Mouse (Mus musculus) embryo, embryonic 9.5 days (tissue): ENCODE results near the gene Dazap1.

Experiments
- DNase-seq: peaks from one replicate; pipeline ENCODE4 v3.0.0-alpha.2; 2017; ENCODE audit errors: extremely low spot score

Dazap1 gene

DNA sequence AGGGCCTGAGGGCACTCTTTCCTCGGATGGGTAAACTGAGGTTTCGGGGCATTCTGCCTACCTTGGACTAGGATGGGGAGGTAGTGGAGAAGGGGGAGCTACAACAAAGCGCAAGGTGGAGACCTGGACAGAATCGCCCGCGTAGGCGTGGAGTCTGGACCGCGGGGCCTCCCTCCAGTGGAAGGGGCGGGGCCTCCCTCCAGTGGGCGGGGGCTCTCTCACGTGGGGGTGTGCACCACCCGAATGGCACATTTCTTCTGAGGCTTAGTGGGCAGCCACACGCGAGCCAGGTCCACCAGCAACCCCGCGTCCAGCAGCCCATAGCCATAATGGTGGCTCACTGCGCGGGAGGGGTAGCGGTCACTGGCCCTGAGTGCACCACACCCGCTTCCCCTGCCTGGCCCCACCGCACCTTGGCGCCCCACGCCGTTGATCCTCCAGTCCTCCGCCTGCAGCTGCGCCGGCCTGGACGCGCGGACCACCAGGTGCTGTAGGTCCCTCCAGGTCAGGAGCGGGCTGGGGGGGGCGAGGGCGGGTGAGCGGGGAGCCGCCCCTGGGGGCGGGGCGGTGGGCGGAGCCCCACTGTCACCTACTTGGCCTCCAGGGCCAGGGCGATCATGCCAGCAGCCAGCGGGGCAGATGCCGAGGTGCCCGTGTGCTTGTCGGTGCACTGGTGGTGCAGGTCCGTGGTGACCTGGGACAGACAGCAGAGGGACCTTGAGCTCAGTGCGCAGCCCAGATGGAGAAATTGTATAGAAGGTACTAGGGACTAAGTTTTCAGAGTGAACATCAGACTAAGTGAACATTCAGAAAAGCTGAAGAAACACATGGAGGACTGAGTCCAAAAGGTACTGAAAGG is 62.2 kb downstream of the Dazap1 start:
- DNase-seq, result peak; percentile 74

DNA sequence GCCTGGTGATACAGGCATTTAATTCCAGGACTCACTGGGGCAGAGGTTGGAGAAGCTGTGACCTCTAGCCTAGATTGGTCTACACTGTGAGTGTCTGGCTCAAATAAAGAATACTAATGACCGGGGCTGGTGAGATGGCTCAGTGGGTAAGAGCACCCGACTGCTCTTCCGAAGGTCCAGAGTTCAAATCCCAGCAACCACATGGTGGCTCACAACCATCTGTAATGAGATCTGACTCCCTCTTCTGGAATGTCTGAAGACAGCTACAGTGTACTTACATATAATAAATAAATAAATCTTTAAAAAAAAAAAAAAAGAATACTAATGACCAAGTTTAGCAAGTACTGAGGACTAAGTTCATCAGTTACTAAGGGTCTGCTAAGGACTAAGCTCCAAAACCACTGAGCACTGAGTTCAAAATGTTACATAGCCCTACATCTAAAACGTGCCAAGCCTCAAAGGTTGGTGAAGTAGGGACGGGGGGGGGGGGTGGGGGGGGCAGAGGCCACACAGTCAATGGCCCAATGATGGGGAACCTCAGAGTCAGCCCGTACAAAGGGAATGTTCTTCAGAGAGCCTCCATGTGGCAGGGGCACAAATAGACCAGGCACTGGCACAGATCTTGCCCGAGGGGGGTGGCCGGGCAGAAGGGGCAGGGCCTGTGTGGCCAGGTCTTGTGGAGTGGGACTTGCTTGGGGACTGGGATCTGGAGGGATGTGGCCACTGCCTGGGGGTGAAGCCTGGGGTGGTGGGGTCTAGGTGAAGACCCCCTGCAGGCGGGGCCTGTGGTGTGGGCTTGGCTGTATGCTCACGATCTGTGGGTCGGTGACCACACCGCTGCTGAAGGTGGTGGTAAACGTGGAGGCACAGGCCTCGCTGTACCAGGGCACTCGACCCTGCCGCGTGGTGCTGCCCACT is 63.1 kb downstream of the Dazap1 start:
- DNase-seq, result no peak

DNA sequence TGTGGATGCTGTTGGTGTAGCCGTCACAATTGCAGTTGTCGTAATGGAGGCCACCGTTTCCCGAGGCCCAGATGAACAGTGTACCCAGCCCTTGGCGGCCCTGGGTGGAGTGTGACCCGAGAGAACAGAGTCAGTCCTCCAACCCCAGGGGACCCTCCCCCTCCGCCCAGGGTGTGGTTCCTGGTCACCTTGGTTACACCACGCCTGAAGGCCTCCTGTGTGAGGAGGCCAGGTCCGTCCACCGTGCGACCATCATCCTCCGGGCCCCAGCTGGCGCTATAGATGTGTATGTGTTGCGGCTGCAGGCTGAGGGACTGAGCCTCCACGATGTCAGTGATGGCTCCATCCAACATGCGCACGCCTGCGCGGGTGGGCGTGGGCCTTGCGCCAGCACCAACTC is 63.8 kb downstream of the Dazap1 start:
- no peak for DNase-seq

DNA sequence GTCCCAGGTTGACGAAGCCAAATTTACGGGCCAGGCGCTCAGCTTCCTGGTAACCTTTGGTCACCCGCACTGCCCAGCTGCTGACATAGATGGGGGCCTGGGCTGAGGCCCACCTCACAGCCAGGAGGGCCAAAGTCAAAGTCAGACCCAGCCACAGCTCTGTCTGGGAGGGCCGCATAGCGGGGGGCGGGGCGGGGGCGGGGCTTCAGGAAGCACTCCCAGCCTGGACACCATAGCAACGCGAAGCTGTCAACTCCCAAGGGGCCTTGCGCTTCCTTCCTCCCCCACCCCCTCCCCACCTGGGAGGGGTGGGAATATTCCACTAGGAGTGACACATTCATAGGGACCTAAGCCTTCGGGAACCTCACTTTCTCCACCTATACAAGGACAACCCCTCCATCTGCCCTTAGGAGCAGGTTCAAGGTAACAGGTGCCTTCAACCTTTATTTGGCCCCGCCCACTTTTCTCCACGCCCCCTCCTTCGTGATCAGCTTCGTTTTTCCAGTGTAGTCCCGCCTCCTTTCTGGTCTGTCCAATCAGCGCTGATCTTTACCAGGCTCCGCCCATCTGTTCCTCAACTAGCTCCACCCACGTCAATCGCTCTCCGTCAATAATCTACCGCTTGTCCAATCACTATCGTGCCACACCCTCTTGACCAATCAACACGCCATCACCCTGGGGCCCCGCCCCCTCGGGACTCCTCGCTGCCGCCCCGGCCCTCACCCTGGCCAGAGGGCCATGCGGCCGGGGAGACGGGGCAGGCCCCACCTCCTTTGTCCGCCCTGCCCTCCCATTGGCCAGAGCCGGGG is 68.2 kb downstream of the Dazap1 start, which contains the start of the genes Pcsk4 and Reep6:
Gene Pcsk4 (minus strand): TSS at position 226 of the 809 bp plus-strand sequence.
Gene Reep6 (plus strand): TSS at position 681 of the 809 bp plus-strand sequence.
- peak; percentile 99 for DNase-seq

DNA sequence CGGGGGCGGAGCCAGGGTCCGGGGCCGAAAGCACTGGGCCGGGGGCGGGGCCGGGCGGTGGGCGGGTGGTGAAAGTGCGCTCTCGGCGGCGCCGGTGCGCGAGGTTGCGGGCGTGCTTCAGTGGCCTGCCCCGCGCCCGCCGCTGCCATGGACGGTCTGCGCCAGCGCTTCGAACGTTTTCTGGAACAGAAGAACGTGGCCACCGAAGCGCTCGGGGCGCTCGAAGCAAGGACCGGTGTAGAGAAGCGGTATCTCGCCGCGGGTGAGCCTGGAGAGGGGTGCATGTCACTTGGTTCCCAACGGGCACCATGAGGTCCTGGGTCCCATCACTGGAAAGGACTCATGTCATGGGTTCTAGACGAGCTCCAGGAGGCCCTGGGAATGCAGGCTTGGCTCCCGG is 68.8 kb downstream of the Dazap1 start:
- DNase-seq, result no peak

DNA sequence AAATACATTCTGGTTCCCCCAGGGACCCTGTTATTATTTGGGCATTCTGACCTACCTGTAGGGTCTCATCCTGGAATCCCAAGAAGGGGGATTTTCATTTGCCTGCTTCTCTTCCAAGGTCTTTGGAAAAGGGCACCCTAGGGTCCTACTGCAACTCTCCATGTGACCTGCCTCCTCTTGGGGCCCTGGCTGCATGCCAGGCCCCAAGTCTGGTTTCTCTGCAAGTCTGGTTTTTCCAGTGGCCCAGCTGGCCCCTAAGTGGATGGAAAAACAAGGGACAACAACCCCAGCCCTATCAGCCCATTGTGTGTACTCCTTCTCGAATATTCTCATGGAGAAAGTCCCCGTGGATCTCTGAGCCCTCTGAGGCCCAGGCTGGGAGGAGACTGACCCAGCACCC is 69.6 kb downstream of the Dazap1 start:
- DNase-seq, result no peak

DNA sequence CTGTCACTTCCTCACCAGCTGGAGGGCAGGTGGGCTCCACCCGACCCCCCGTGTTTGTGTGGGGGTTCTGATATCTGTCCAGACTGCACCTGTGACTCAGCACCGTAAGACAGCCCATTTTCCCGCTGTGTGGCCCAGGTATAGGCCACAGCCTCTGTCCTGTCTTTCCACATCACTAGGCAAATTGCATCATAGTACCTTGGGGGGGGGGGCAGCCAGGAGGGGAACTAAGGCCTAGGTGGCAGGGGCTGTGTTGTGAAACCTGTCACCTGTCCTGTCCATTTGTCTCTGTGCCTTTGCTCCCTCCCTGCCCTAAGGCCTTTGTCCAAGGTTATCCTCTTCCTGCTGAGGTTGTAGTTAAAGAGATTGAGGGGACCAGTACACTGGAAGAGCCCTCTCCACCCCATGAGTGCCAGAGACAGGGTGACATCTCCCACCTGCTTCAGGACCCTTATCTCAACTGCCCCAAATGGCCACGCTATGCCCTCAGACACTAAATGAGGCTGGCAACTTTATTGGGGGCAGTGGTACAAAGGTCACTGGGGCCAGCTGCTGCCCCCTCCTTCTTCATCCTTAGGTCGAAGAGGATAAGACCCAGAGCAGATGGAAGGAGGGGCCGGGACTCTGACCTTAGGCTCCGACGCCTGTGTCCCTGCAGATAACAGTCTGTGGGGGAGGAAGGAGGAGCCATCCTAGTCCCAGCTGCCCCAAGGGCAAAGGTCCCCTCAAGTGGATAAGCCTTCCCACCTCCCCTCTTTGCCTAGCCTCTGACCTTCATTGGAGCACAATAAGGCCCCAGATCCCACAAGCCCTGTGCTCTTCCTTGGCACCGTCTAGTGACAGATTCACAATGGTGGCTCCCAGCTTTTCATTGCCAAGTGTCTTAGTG is 70.6 kb downstream of the Dazap1 start:
- DNase-seq, result no peak

DNA sequence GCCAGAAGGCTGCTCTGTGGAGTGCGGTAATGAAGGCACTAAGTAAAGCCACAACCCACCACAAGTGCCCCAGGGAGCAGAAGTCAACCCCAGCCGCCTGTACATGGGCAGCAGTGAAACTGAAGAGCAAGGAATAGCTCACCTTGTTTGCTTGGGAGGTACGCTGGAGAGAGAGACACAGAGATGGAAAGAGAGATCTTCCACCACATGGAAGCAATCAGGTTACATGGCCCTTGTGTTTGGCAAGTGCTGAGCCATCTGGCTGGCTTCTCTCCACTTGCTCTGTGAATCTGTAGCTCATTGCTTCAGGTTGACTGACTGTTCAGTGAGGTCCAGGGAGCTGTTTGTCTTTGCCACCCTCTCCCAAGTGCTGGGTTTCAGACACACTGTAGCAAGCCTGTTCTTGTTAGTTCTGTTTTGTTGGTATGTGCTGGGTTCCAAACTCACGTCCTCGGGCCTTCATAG is 71.3 kb downstream of the Dazap1 start:
- DNase-seq, result no peak

DNA sequence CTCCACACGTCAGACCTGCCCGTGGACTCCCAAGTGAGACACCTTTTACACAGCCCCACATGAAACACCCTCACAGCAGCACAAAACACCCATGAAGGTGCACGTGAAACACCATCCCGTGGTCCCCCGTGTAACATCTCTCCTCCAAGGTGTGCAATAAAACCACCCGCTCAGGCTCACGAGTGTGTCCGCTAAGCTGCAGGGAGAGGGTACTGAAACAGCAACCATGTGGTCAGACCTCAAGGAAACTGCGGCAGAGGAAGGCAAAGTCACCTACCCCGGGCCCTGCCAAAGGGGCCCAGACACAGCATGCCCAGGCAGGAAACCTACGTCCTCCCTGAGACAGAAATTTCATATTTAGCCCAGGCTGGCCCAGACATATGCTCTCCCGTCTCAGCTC is 75.0 kb downstream of the Dazap1 start:
- no peak for DNase-seq
